Mouse (Mus musculus) midbrain, embryonic 13.5 days (tissue): ENCODE results near the gene Slc5a3. TPM values are rescaled to one million over a fixed set of nuclear protein-coding genes. Genes with fewer than 3 reads are reported as not detected.
"Not testable (repeated sequence)": the region's sequence is repeated elsewhere in the genome, so short reads cannot be mapped to it uniquely, and the experiment has no call there.

ENCODE experiments used
- ATAC-seq: fragments of 200-750 bp; cut with Nextera tagmentation; 2 replicates; pipeline ENCODE4 v1.8.0; 2017; ENCODE audit warnings: mild to moderate bottlenecking, moderate TSS enrichment, moderate library complexity
- H3K27ac ChIP-seq: fragments of 300-500 bp; sonication (generic); 2 replicates; pipeline ENCODE4 v1.5.1; 2015; ENCODE audit warnings: inconsistent platforms, mild to moderate bottlenecking, moderate library complexity
- H3K27me3 ChIP-seq: fragments of 300-500 bp; sonication (generic); 2 replicates; pipeline ENCODE4 v1.6.1; 2015; ENCODE audit warnings: mild to moderate bottlenecking, inconsistent platforms
- H3K36me3 ChIP-seq: fragments of 300-500 bp; sonication (generic); 2 replicates; pipeline ENCODE4 v1.6.1; 2015; ENCODE audit warnings: mild to moderate bottlenecking, inconsistent platforms
- H3K4me1 ChIP-seq: fragments of 300-500 bp; sonication (generic); replicated peaks from 2 replicates; pipeline ENCODE4 v1.6.1; 2015; ENCODE audit warnings: inconsistent platforms
- H3K4me2 ChIP-seq: fragments of 300-500 bp; sonication (generic); replicated peaks from 2 replicates; pipeline ENCODE4 v1.6.1; 2015; ENCODE audit warnings: moderate library complexity, mild to moderate bottlenecking, inconsistent platforms
- H3K4me3 ChIP-seq: fragments of 300-500 bp; sonication (generic); replicated peaks from 2 replicates; pipeline ENCODE4 v1.5.1; 2015; ENCODE audit warnings: mild to moderate bottlenecking, inconsistent platforms
- H3K9ac ChIP-seq: fragments of 300-500 bp; sonication (generic); replicated peaks from 2 replicates; pipeline ENCODE4 v1.6.1; 2015; ENCODE audit warnings: mild to moderate bottlenecking, inconsistent platforms
- H3K9me3 ChIP-seq: fragments of 300-500 bp; sonication (generic); 2 replicates; pipeline ENCODE4 v1.6.1; 2016; ENCODE audit warnings: mild to moderate bottlenecking, inconsistent platforms
- WGBS: fragments of 180-500 bp; shearing (Covaris S2); methylation state at CpG from one replicate; pipeline ENCODE4 v1.1.7; 2015; 5-methylcytosine and 5-hydroxymethylcytosine counted together
- polyA plus RNA-seq: library from polyadenylated mRNA; unstranded; fragments of >200 nt; fragmentation: Nextera tagmentation; extraction: Ambion mirVana; gene quantifications from 2 replicates; pipeline ENCODE4 v1.2.1, GENCODE M21; 2015

Gene Slc5a3
- polyA plus RNA-seq, 1 experiment from 2014 or later: 16.8 TPM

- H3K9ac ChIP-seq: no peak overlapping the region
- H3K36me3 ChIP-seq: peaks cover 24% of the 10 kb centered on the region
- H3K4me3 ChIP-seq: no peak overlapping the region
- no peaks in the 10 kb centered on the region for H3K4me1 ChIP-seq
- no peak overlapping the region for H3K27ac ChIP-seq
- no peaks in the 10 kb centered on the region for H3K9me3 ChIP-seq
- no peak overlapping the region for H3K4me2 ChIP-seq
- 95% methylated on average over 8 of the region's 8 CpGs for WGBS
- no peaks in the 10 kb centered on the region for H3K27me3 ChIP-seq
- ATAC-seq: no peak
These were observed 18.7 kb downstream of the Slc5a3 start for GRCm38 (mm10) chr16:92076797-92077196.

DNA sequence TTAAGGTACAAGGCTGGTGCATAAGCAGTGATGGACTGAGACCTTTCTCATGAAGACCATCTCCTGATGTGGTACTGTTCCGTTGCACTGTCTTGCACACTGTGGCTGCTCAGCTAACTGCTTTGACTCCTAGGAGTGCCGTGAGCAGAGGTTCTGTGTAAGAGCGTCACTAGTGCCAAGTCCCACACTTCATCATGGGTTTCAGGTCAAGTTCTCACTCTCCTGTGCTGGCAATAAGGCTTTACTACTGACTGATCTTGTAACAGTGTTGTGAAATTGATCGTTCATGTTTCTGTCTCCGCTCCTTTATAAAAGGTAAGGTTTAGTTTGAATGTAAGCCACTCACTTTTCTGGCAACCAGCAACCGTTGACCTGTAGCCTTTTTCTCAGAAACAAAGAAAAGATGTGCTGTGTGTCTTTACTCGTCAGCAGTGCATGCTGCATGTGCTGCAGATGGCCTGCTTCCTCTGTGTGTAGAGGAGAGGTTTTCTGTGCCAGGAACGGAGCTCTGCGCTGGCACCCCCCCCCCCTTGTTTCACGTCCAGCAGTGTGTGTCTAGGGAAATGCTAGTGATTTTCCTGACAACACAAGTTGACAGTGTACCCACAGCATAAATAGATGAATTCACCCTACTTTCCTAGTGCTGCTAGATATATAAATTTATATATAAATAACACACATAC lies 25.8 kb downstream of the Slc5a3 start:
- no peak overlapping the region for H3K4me3 ChIP-seq
- WGBS: 85% methylated on average over 10 of the region's 10 CpGs
- H3K9ac ChIP-seq: no peak overlapping the region
- no peaks in the 10 kb centered on the region for H3K9me3 ChIP-seq
- no peaks in the 10 kb centered on the region for H3K27me3 ChIP-seq
- H3K27ac ChIP-seq: no peak overlapping the region
- H3K4me1 ChIP-seq: no peaks in the 10 kb centered on the region
- H3K36me3 ChIP-seq: peaks cover 14% of the 10 kb centered on the region
- H3K4me2 ChIP-seq: no peak overlapping the region
- ATAC-seq: no peak

DNA sequence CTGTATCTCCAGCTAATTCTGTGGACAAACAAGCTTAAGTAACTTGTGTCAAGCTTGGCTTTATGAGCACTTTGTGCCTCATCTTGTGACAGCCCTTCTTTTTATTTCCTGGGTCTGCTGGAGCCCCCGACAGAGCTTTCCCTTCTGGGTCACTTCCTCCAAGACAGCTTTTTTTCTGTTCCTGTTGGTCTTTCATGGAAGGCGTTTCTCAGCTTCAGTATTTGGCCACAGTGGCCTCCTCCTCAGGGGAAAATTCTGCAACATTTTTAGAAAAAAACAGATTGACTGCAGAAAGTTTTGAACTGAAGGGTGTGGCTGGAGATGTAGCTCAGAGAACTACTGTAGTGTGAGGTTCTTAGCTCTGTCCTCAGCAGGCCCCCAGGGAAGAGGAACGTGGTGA lies 31.1 kb downstream of the Slc5a3 start:
- no peak overlapping the region for H3K4me2 ChIP-seq
- H3K4me1 ChIP-seq: no peaks in the 10 kb centered on the region; the same call in 1 of the 2 replicates
- WGBS: 61% methylated on average over 3 of the region's 3 CpGs
- H3K27me3 ChIP-seq: no peaks in the 10 kb centered on the region
- H3K27ac ChIP-seq: no peak overlapping the region
- H3K9ac ChIP-seq: no peak overlapping the region
- H3K4me3 ChIP-seq: no peak overlapping the region
- H3K36me3 ChIP-seq: peaks cover 3% of the 10 kb centered on the region; the same call in 1 of the 2 replicates
- no peak for ATAC-seq
- no peaks in the 10 kb centered on the region for H3K9me3 ChIP-seq

DNA sequence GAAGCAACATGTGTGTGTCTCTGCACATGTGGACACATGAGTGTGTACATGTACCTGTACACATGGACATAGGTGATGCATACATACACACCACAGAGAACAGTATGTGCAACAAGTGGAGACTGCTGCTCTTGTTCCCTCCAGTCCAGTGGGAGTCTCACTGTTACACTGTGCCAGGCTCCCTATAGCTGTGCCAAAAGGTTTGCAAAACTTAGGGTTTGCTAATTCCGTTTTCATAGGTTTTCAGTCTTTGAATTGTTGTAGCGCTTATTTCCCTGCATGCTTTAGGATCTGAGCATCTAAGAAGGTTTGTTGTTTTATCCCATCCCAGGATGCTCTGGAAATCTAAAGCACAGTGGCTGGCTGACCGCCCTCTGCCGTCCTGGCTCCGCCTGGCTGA lies 33.8 kb downstream of the Slc5a3 start:
- H3K4me2 ChIP-seq: no peak overlapping the region
- 57% methylated on average over 5 of the region's 5 CpGs for WGBS
- H3K36me3 ChIP-seq: peaks cover 6% of the 10 kb centered on the region; the same call in 1 of the 2 replicates
- H3K27me3 ChIP-seq: no peaks in the 10 kb centered on the region
- H3K4me3 ChIP-seq: no peak overlapping the region
- no peaks in the 10 kb centered on the region for H3K9me3 ChIP-seq
- H3K27ac ChIP-seq: no peak overlapping the region
- H3K4me1 ChIP-seq: no peaks in the 10 kb centered on the region; the same call in 1 of the 2 replicates
- ATAC-seq: no peak
- no peak overlapping the region for H3K9ac ChIP-seq

DNA sequence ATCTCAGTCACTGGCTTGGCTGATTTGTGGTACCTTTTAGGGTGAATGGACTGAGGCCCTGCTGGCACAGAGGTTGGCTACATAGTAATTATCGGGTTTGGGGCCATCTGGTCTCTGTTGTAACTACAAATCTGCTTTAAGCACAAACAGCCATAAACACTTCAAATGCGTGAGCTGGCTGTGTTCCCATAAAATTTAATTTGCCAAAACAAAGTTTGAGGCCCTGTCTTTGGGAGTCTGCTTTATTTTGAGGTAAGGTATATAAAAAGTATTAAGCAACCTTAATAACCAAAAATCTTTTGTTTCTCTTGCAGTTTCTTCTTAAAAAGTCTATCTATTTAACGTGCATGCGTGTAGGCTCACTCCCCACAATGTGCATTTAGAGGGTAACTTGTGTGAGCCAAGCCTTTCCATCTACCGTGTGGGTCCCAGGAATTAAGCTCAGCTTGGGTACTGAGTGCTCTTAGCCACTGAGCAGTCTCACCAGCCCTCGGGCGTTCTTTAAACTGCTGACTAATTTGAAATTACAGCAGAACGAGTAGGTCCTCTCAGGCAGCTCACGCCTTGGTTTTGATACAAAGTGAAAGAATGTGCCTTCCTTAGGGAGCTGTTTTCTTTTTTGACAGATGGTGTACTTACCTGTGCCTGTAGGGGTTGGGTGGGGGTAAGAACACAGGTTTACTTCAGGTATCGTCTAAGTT lies 40.4 kb downstream of the Slc5a3 start:
- no peak overlapping the region for H3K4me3 ChIP-seq
- no peak overlapping the region for H3K9ac ChIP-seq
- H3K4me2 ChIP-seq: no peak overlapping the region
- H3K27ac ChIP-seq: no peak overlapping the region
- ATAC-seq: no peak
- no peaks in the 10 kb centered on the region for H3K27me3 ChIP-seq
- H3K36me3 ChIP-seq: peaks cover 22% of the 10 kb centered on the region
- WGBS: 88% methylated on average over 10 of the region's 10 CpGs
- no peaks in the 10 kb centered on the region for H3K9me3 ChIP-seq
- H3K4me1 ChIP-seq: peaks cover 16% of the 10 kb centered on the region

DNA sequence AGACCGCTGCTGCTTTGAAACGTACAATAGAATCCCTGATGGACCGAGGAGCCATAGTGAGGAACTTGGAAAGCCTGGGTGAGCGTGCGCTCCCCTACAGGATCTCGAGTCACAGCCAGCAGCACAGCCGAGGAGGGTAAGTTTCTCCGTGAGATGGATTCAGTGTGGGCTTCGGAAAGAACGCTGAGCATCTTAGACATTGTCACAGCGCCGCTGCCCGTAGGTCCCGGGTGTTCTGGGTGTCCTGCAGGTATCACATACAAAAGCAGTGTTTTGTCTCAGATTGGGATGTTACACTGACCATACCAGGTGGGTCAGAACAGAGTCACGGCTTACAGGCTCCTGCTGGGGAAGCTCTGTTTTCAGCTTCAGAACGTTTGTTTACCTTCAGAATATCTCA lies 41.5 kb downstream of the Slc5a3 start:
- H3K4me2 ChIP-seq: no peak overlapping the region
- WGBS: 86% methylated on average over 16 of the region's 16 CpGs
- peaks cover 27% of the 10 kb centered on the region for H3K4me1 ChIP-seq
- H3K36me3 ChIP-seq: peaks cover 16% of the 10 kb centered on the region
- peak overlapping the region; percentile 10 for H3K27ac ChIP-seq
- no peak for ATAC-seq
- H3K9ac ChIP-seq: no peak overlapping the region
- no peaks in the 10 kb centered on the region for H3K27me3 ChIP-seq
- no peak overlapping the region for H3K4me3 ChIP-seq
- H3K9me3 ChIP-seq: no peaks in the 10 kb centered on the region

DNA sequence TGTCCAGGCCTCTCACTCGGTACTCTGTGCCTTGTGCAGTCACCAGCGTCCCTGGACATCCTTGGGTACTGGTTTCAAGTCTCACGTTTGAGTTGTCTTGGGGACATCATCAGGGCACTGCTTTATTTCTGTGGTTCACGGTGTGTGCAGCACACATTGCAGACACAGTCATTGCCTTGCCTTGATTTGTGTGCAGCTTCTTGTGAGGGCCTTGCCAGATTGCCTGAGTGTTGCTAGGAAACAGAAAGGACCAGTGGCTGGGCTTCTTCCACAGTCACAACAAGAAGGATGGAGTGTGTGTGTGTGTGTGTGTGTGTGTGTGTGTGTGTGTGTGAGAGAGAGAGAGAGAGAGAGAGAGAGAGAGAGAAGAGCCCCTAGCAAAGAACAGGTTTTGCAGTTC lies 42.0 kb downstream of the Slc5a3 start:
- no peak overlapping the region for H3K9ac ChIP-seq
- H3K4me1 ChIP-seq: peaks cover 28% of the 10 kb centered on the region
- 78% methylated on average over 4 of the region's 4 CpGs for WGBS
- no peaks in the 10 kb centered on the region for H3K27me3 ChIP-seq
- no peaks in the 10 kb centered on the region for H3K9me3 ChIP-seq
- no peak overlapping the region for H3K4me3 ChIP-seq
- peaks cover 16% of the 10 kb centered on the region; the same call in 1 of the 2 replicates for H3K36me3 ChIP-seq
- H3K27ac ChIP-seq: peak overlapping the region; percentile 10
- ATAC-seq: no peak
- H3K4me2 ChIP-seq: no peak overlapping the region

GRCm38 (mm10) chr16:92102115-92102514 lies 44.0 kb downstream of the Slc5a3 start:
- 88% methylated on average over 5 of the region's 5 CpGs for WGBS
- Histone ChIP-seq H3K36me3 (peaks cover 16% of the 10 kb centered on the region; the same call in 1 of the 2 replicates), H3K4me2 (no peak overlapping the region), H3K9me3 (no peaks in the 10 kb centered on the region), H3K4me1 (peaks cover 35% of the 10 kb centered on the region), H3K4me3 (no peak overlapping the region), H3K27ac (no peak overlapping the region), H3K9ac (no peak overlapping the region), H3K27me3 (no peaks in the 10 kb centered on the region)
- no peak for ATAC-seq

DNA sequence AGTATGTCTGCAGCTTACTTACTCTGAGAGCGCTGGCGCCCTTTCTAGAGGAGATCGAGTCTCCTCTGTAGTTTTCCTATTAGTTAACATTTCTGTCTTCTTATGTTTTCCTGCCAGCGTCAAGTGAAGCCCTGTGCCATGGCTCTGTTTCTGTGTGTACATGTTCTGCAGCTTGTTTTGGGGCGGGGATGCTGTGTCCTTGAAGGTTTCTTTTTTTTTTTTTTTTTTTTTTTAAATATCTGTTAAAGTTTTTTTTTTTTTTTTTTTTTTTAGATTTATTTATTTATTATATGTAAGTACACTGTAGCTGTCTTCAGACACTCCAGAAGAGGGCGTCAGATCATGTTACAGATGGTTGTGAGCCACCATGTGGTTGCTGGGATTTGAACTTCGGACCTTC lies 44.8 kb downstream of the Slc5a3 start:
- H3K4me1 ChIP-seq: peaks cover 35% of the 10 kb centered on the region
- ATAC-seq, H3K27ac ChIP-seq, H3K9me3 ChIP-seq, H3K27me3 ChIP-seq, H3K9ac ChIP-seq, H3K4me3 ChIP-seq, H3K4me2 ChIP-seq: not testable (repeated sequence)
- H3K36me3 ChIP-seq: peaks cover 16% of the 10 kb centered on the region; the same call in 1 of the 2 replicates
- 93% methylated on average over 6 of the region's 7 CpGs for WGBS

DNA sequence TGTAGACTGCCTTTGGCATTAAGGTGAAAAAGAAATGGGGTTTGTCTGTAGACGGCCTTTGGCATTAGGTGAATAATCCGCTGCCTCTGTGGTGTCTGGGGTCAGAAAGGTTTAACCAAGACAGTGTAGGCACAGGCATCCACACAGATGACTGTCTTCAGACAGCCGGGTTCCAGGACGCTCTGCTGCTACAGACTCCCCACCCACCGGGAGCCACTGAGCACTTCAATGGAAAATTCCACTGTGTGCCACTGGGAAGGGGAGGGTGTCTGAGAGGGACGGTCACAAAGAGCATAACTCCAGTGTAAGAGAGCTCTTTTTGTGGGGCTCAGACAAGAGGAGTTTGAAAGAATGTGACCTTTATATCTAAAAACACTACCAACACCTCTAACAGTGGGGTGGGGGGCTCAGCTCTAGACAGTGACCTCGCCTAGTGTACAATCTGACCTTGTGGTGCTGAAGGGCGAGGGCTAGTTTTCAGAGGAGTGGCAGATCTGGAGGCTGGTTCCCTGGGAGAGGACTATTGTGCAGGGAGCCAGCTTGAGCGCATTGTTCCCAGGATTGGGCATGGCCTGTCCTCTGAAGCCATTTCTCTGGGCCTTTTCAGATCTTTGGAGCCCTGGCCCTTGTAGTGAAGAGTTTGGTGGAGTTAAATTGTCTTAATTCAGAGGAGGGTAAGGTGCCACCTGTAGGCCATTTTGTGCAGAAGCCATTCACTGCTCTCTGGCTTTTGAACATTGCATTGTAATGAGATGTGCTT lies 45.6 kb downstream of the Slc5a3 start:
- ATAC-seq: peak; percentile 75
- no peaks in the 10 kb centered on the region for H3K9me3 ChIP-seq
- peaks cover 16% of the 10 kb centered on the region; the same call in 1 of the 2 replicates for H3K36me3 ChIP-seq
- H3K4me3 ChIP-seq: no peak overlapping the region
- 22% methylated on average over 9 of the region's 9 CpGs for WGBS
- H3K4me1 ChIP-seq: peaks cover 35% of the 10 kb centered on the region
- no peaks in the 10 kb centered on the region for H3K27me3 ChIP-seq
- peak overlapping the region; percentile 49 for H3K27ac ChIP-seq
- H3K9ac ChIP-seq: no peak overlapping the region
- H3K4me2 ChIP-seq: no peak overlapping the region

- H3K36me3 ChIP-seq: peaks cover 16% of the 10 kb centered on the region; the same call in 1 of the 2 replicates
- H3K27ac ChIP-seq: no peak overlapping the region; the same call in 1 of the 2 replicates
- H3K4me1 ChIP-seq: peaks cover 35% of the 10 kb centered on the region
- H3K9ac ChIP-seq: no peak overlapping the region
- no peaks in the 10 kb centered on the region for H3K27me3 ChIP-seq
- H3K4me3 ChIP-seq: no peak overlapping the region
- WGBS: 80% methylated on average over 2 of the region's 2 CpGs
- no peaks in the 10 kb centered on the region for H3K9me3 ChIP-seq
- H3K4me2 ChIP-seq: no peak overlapping the region
- no peak for ATAC-seq
These were observed 46.1 kb downstream of the Slc5a3 start for GRCm38 (mm10) chr16:92104332-92104590.

- Histone ChIP-seq H3K9ac (no peak overlapping the region), H3K27me3 (no peaks in the 10 kb centered on the region), H3K4me3 (no peak overlapping the region), H3K27ac (no peak overlapping the region), H3K36me3 (peaks cover 15% of the 10 kb centered on the region; the same call in 1 of the 2 replicates), H3K4me2 (no peak overlapping the region), H3K9me3 (no peaks in the 10 kb centered on the region), H3K4me1 (peaks cover 34% of the 10 kb centered on the region)
- no peak for ATAC-seq
- whole genome bisulfite sequencing: 98% methylated on average over 2 of the region's 2 CpGs
These were observed 46.8 kb downstream of the Slc5a3 start for GRCm38 (mm10) chr16:92104951-92105350.
